Mouse (Mus musculus) embryo, embryonic 9.5 days (tissue): ENCODE results near the gene Gm6096.
"Not testable (repeated sequence)": the region's sequence is repeated elsewhere in the genome, so short reads cannot be mapped to it uniquely, and the experiment has no call there.

Experiments used
- DNase-seq: peaks from one replicate; pipeline ENCODE4 v3.0.0-alpha.2; 2017; ENCODE audit errors: extremely low spot score

Gene Gm6096

GRCm38 (mm10) chr7:34250738-34251137, at the start of gene Gm6096:
Gene Gm6096, plus strand, starts transcription at chr7:34251038.
- DNase-seq: no peak

- not testable (repeated sequence) for DNase-seq
These were observed 48.7 kb upstream of the Gm6096 start for GRCm38 (mm10) chr7:34202147-34202546.

GRCm38 (mm10) chr7:34206331-34206730, 44.5 kb upstream of the Gm6096 start:
- no peak for DNase-seq

- DNase-seq: no peak
These were observed 42.7 kb upstream of the Gm6096 start for GRCm38 (mm10) chr7:34208027-34208745.

- DNase-seq: no peak
These were observed 37.6 kb upstream of the Gm6096 start for GRCm38 (mm10) chr7:34213281-34213680.

- DNase-seq: no peak
These were observed 36.2 kb upstream of the Gm6096 start for GRCm38 (mm10) chr7:34214644-34215043.

- DNase-seq: no peak
These were observed 35.4 kb upstream of the Gm6096 start for GRCm38 (mm10) chr7:34215481-34215880.

GRCm38 (mm10) chr7:34216474-34216873, 34.4 kb upstream of the Gm6096 start:
- DNase-seq: no peak

- no peak for DNase-seq
These were observed 32.3 kb upstream of the Gm6096 start for GRCm38 (mm10) chr7:34218496-34218895.

- no peak for DNase-seq
These were observed 29.1 kb upstream of the Gm6096 start for GRCm38 (mm10) chr7:34221594-34222250.

GRCm38 (mm10) chr7:34222340-34222739, 28.5 kb upstream of the Gm6096 start:
- no peak for DNase-seq

- DNase-seq: no peak
These were observed 26.5 kb upstream of the Gm6096 start for GRCm38 (mm10) chr7:34224308-34224707.

- DNase-seq: no peak
These were observed 24.8 kb upstream of the Gm6096 start for GRCm38 (mm10) chr7:34226086-34226485.

- no peak for DNase-seq
These were observed 24.0 kb upstream of the Gm6096 start for GRCm38 (mm10) chr7:34226846-34227245.

GRCm38 (mm10) chr7:34228641-34229040, 22.2 kb upstream of the Gm6096 start:
- DNase-seq: no peak

GRCm38 (mm10) chr7:34229153-34229552, 21.7 kb upstream of the Gm6096 start:
- DNase-seq: peak; percentile 11

- DNase-seq: no peak
These were observed 21.1 kb upstream of the Gm6096 start for GRCm38 (mm10) chr7:34229691-34230111.

- DNase-seq: peak; percentile 93
These were observed 20.7 kb upstream of the Gm6096 start, which contains the start of gene Gpi1 for GRCm38 (mm10) chr7:34230116-34230515. Gene Gpi1, minus strand, starts transcription at chr7:34230336.

GRCm38 (mm10) chr7:34232785-34233725, 17.8 kb upstream of the Gm6096 start:
- no peak for DNase-seq

GRCm38 (mm10) chr7:34233909-34234609, 16.8 kb upstream of the Gm6096 start:
- DNase-seq: peak; percentile 100
